In the genomic region with DNA sequence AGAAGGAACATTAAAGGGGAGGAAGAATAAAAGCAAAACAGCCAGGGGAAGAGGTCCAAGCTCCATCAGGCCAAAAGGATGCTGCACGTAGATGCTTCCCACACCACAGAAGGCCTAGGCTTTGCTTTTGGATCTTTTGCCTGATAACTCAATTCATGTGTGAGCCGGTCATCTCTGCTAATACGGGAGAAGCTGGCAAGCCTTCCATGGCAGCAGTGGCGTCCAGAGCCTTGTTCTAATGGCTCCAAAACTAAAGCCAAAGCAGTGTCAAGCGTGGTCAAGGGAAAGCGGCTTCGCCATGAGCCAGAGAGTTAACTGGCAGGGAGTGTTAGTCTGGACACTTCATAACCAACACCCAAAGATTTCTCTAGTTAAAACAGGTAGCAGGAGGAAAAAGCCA, we compare ENCODE assay signal across 20 mouse cellular contexts.
DNase-seq lines count a peak whose midpoint lies in the region; ATAC-seq lines count a peak whose summit lies in the region.
"Had no signal": no experiment of that assay in that cellular context is flagged by ENCODE, and none has a peak within 500 bp of the region (broad histone marks: within the 10 kb centered on the region; RNA-seq: fewer than 3 reads in every experiment).

No protein-coding gene starts in this region.

- no peak overlapping the region for H3K4me3 ChIP-seq in midbrain, embryonic 15.5 days
- no peak overlapping the region for H3K4me3 ChIP-seq in midbrain, embryonic 11.5 days (ENCODE audit: low read depth, low read length)

- H3K9ac ChIP-seq in midbrain, embryonic 15.5 days: no peak overlapping the region
- no peak overlapping the region for H3K9ac ChIP-seq in midbrain, embryonic 11.5 days (ENCODE audit: low read length)

- DNase-seq in cerebellum, postnatal 10 days: peak; percentile 72 to 75
- no peak for DNase-seq in cerebellum, adult 18-20 months
- DNase-seq in cerebellum, postnatal 14 days: peak; percentile 71
- DNase-seq in cerebellum, adult 11-12 months: no peak
- DNase-seq in midbrain, embryonic 11.5 days (ENCODE audit: low spot score, missing footprints): no peak
- DNase-seq: adrenal gland, adult 2 months; adrenal gland, adult 8-10 months; adrenal gland, postnatal 10 days; adrenal gland, postnatal 14 days; adrenal gland, postnatal 25 days; adrenal gland, postnatal 36 days; B cell, adult 2 months; cerebellum, adult 11 months; cerebellum, adult 8-10 months had no signal

- ATAC-seq in midbrain, embryonic 15.5 days (replicated peaks): no peak
- no peak for ATAC-seq in midbrain, embryonic 11.5 days (ENCODE audit: low FRiP score)
- ATAC-seq: activated CD4-positive, CD25-positive, alpha-beta regulatory T cell, adult 4 months; CD4-positive, CD25-positive, alpha-beta regulatory T cell, adult 4 months; Patski had no signal

- H3K27ac ChIP-seq in midbrain, embryonic 15.5 days: 0 out of 2 replicates have a peak overlapping the region, but pooled peaks have one; percentile 27
- no peak overlapping the region for H3K27ac ChIP-seq in midbrain, embryonic 11.5 days (ENCODE audit: low read depth, low read length)

- no peak overlapping the region for H3K4me2 ChIP-seq in midbrain, embryonic 15.5 days
- no peak overlapping the region for H3K4me2 ChIP-seq in midbrain, embryonic 11.5 days

- no peaks in the 10 kb centered on the region for H3K27me3 ChIP-seq in midbrain, embryonic 15.5 days (replicated peaks)
- H3K27me3 ChIP-seq in midbrain, embryonic 11.5 days (ENCODE audit: control insufficient read depth, insufficient read depth, low read length): peaks cover 12% of the 10 kb centered on the region
- H3K27me3 ChIP-seq: CH12.LX had no signal

- peaks cover 32% of the 10 kb centered on the region for H3K4me1 ChIP-seq in midbrain, embryonic 15.5 days
- peaks cover 6% of the 10 kb centered on the region; the same call in 1 of the 2 replicates for H3K4me1 ChIP-seq in midbrain, embryonic 11.5 days (ENCODE audit: control insufficient read depth, insufficient read depth, low read length)

- H3K36me3 ChIP-seq in midbrain, embryonic 15.5 days (replicated peaks): no peaks in the 10 kb centered on the region
- no peaks in the 10 kb centered on the region for H3K36me3 ChIP-seq in midbrain, embryonic 11.5 days (ENCODE audit: control insufficient read depth, insufficient read depth, low read length)
- H3K36me3 ChIP-seq: G1E had no signal

- WGBS in midbrain, embryonic 15.5 days: 84% methylated on average over 7 of the region's 7 CpGs
- WGBS in midbrain, embryonic 11.5 days: 90% methylated on average over 7 of the region's 7 CpGs

- no peaks in the 10 kb centered on the region for H3K9me3 ChIP-seq in midbrain, embryonic 15.5 days
- no peaks in the 10 kb centered on the region for H3K9me3 ChIP-seq in midbrain, embryonic 11.5 days (ENCODE audit: control insufficient read depth, low read length)
- H3K9me3 ChIP-seq: G1E had no signal

Comparison
In these comparisons a context has a peak if more than half of its experiments do, and no peak if none do; other contexts are left out.
1. DNase-seq: peak in cerebellum, postnatal 10 days (2 of 2) and cerebellum, postnatal 14 days (2 of 2); none in cerebellum, adult 18-20 months (0 of 2), cerebellum, adult 11-12 months (single experiment) and midbrain, embryonic 11.5 days (single experiment).